Mouse (Mus musculus) stomach, embryonic 14.5 days (tissue): ENCODE measurements around the gene Hspb8. TPM values are rescaled to one million over a fixed set of nuclear protein-coding genes. Genes with fewer than 3 reads are reported as not detected.

ENCODE experiments used
- ATAC-seq: fragments of 200-750 bp; cut with Nextera tagmentation; 2 replicates; pipeline ENCODE4 v1.8.0; 2017; ENCODE audit warnings: low read depth, moderate TSS enrichment; ENCODE audit not compliant: insufficient number of reproducible peaks, insufficient read depth, low FRiP score
- H3K27ac ChIP-seq: fragments of 300-500 bp; sonication (generic); 2 replicates; pipeline ENCODE4 v1.5.1; 2014; ENCODE audit warnings: mild to moderate bottlenecking, low read length, moderate library complexity, mixed read lengths
- H3K27me3 ChIP-seq: fragments of 300-500 bp; sonication (generic); 2 replicates; pipeline ENCODE4 v1.6.1; 2014; ENCODE audit warnings: low read length, control low read depth, mixed read lengths; ENCODE audit not compliant: control insufficient read depth, insufficient read depth
- H3K36me3 ChIP-seq: fragments of 300-500 bp; sonication (generic); 2 replicates; pipeline ENCODE4 v1.6.1; 2014; ENCODE audit warnings: mild to moderate bottlenecking, control low read depth, low read length, moderate library complexity, mixed read lengths; ENCODE audit not compliant: control insufficient read depth, insufficient read depth
- H3K4me1 ChIP-seq: fragments of 300-500 bp; sonication (generic); 2 replicates; pipeline ENCODE4 v1.6.1; 2014; ENCODE audit warnings: low read length, control low read depth, mixed read lengths; ENCODE audit not compliant: control insufficient read depth, insufficient read depth
- H3K4me2 ChIP-seq: fragments of 300-500 bp; sonication (generic); replicated peaks from 2 replicates; pipeline ENCODE4 v1.6.1; 2014; ENCODE audit warnings: low read depth, low read length, control low read depth
- H3K4me3 ChIP-seq: fragments of 300-500 bp; sonication (generic); 2 replicates; pipeline ENCODE4 v1.5.1; 2014; ENCODE audit warnings: low read depth, low read length, control low read depth
- H3K9ac ChIP-seq: fragments of 300-500 bp; sonication (generic); replicated peaks from 2 replicates; pipeline ENCODE4 v1.6.1; 2014; ENCODE audit warnings: low read depth, mild to moderate bottlenecking, control low read depth, low read length, moderate library complexity, mixed read lengths
- H3K9me3 ChIP-seq: fragments of 300-500 bp; sonication (generic); 2 replicates; pipeline ENCODE4 v1.6.1; 2016; ENCODE audit warnings: low read depth, low read length, control low read depth; ENCODE audit not compliant: control insufficient read depth
- WGBS: fragments of 180-500 bp; shearing (Covaris S2); extraction: QIAGEN DNeasy Blood & Tissue Kit; methylation state at CpG from one replicate; pipeline ENCODE4 v1.1.7; 2014; 5-methylcytosine and 5-hydroxymethylcytosine counted together
- polyA plus RNA-seq: library from polyadenylated mRNA; unstranded; fragments of >200 nt; fragmentation: Nextera tagmentation; extraction: Ambion mirVana; gene quantifications from 2 replicates; pipeline ENCODE4 v1.2.1, GENCODE M21; 2014

Hspb8 gene
- polyA plus RNA-seq, 1 experiment from 2014 or later: 27.4 TPM

- H3K9me3 ChIP-seq: no peaks in the 10 kb centered on the region
- ATAC-seq: no peak
- H3K4me1 ChIP-seq: no peaks in the 10 kb centered on the region
- 81% methylated on average over 7 of the region's 7 CpGs for WGBS
- no peaks in the 10 kb centered on the region for H3K36me3 ChIP-seq
- H3K27me3 ChIP-seq: no peaks in the 10 kb centered on the region
- no peak overlapping the region for H3K4me3 ChIP-seq
- H3K27ac ChIP-seq: no peak overlapping the region
- no peak overlapping the region for H3K9ac ChIP-seq
- no peak overlapping the region for H3K4me2 ChIP-seq
These were observed 42.3 kb downstream of the Hspb8 start for GRCm38 (mm10) chr5:116380384-116380783.

- 57% methylated on average over 5 of the region's 5 CpGs for WGBS
- no peak overlapping the region for H3K27ac ChIP-seq
- H3K27me3 ChIP-seq: no peaks in the 10 kb centered on the region
- no peak overlapping the region for H3K4me3 ChIP-seq
- H3K4me1 ChIP-seq: no peaks in the 10 kb centered on the region
- no peak for ATAC-seq
- no peak overlapping the region for H3K9ac ChIP-seq
- H3K9me3 ChIP-seq: no peaks in the 10 kb centered on the region
- no peaks in the 10 kb centered on the region for H3K36me3 ChIP-seq
- no peak overlapping the region for H3K4me2 ChIP-seq
These were observed 43.8 kb downstream of the Hspb8 start for GRCm38 (mm10) chr5:116378872-116379271.

GRCm38 (mm10) chr5:116367923-116368322 lies 54.7 kb downstream of the Hspb8 start:
- WGBS: 78% methylated on average over 9 of the region's 9 CpGs
- H3K4me3 ChIP-seq: no peak overlapping the region
- no peaks in the 10 kb centered on the region for H3K4me1 ChIP-seq

GRCm38 (mm10) chr5:116366889-116367682 lies 55.6 kb downstream of the Hspb8 start:
- Histone ChIP-seq H3K4me3 (no peak overlapping the region), H3K4me1 (no peaks in the 10 kb centered on the region), H3K36me3 (no peaks in the 10 kb centered on the region), H3K4me2 (no peak overlapping the region), H3K27ac (no peak overlapping the region), H3K9me3 (no peaks in the 10 kb centered on the region), H3K27me3 (no peaks in the 10 kb centered on the region), H3K9ac (no peak overlapping the region)
- 80% methylated on average over 20 of the region's 20 CpGs for WGBS
- no peak for ATAC-seq

More at GRCm38 (mm10) chr5:116367923-116368322, 54.7 kb downstream of the Hspb8 start:
- Histone ChIP-seq H3K9me3 (no peaks in the 10 kb centered on the region), H3K27me3 (no peaks in the 10 kb centered on the region), H3K4me2 (no peak overlapping the region), H3K9ac (no peak overlapping the region), H3K36me3 (no peaks in the 10 kb centered on the region), H3K27ac (no peak overlapping the region)
- no peak for ATAC-seq

GRCm38 (mm10) chr5:116361342-116361741 lies 61.3 kb downstream of the Hspb8 start:
- H3K4me3 ChIP-seq: no peak overlapping the region
- H3K4me2 ChIP-seq: no peak overlapping the region
- H3K27ac ChIP-seq: no peak overlapping the region
- no peaks in the 10 kb centered on the region for H3K36me3 ChIP-seq
- ATAC-seq: no peak
- H3K9ac ChIP-seq: no peak overlapping the region
- H3K27me3 ChIP-seq: no peaks in the 10 kb centered on the region
- WGBS: 72% methylated on average over 6 of the region's 6 CpGs
- H3K9me3 ChIP-seq: no peaks in the 10 kb centered on the region
- no peaks in the 10 kb centered on the region for H3K4me1 ChIP-seq

- no peak overlapping the region for H3K9ac ChIP-seq
- no peaks in the 10 kb centered on the region for H3K4me1 ChIP-seq
- no peak overlapping the region for H3K27ac ChIP-seq
- no peaks in the 10 kb centered on the region for H3K27me3 ChIP-seq
- no peak overlapping the region for H3K4me3 ChIP-seq
- no peaks in the 10 kb centered on the region for H3K9me3 ChIP-seq
- H3K4me2 ChIP-seq: no peak overlapping the region
- ATAC-seq: no peak
- H3K36me3 ChIP-seq: no peaks in the 10 kb centered on the region
- 58% methylated on average over 4 of the region's 4 CpGs for WGBS
These were observed 61.9 kb downstream of the Hspb8 start for GRCm38 (mm10) chr5:116360751-116361150.

Other genes with a start within 250 kb of the Hspb8 start
- gene Ccdc60, start 133.9 kb downstream of the Hspb8 start, polyA plus RNA-seq: 2.2 and 3.4 TPM in 2 replicates
- 2.2 and 2.4 TPM in 2 replicates for gene Srrm4, start 169.0 kb upstream of the Hspb8 start, polyA plus RNA-seq